Mouse (Mus musculus): ENCODE results near the gene Ubac2.

GRCm38 (mm10) chr14:121992395-121993280 is 114.2 kb downstream of the Ubac2 start:
- TF ChIP-seq CTCF (IDR thresholded peaks at IDR 0.05; ENCODE audit: borderline replicate concordance, extremely low read depth, insufficient read depth, insufficient read length): no peak
- no peak for TF ChIP-seq POLR2A (IDR thresholded peaks at IDR 0.05; ENCODE audit: borderline replicate concordance, extremely low read depth, insufficient read depth, insufficient read length, poor library complexity, severe bottlenecking)

Measured in brain, embryonic 14.5 days (tissue).